Mouse (Mus musculus): Measurements from ENCODE around the gene Shf.

DNA sequence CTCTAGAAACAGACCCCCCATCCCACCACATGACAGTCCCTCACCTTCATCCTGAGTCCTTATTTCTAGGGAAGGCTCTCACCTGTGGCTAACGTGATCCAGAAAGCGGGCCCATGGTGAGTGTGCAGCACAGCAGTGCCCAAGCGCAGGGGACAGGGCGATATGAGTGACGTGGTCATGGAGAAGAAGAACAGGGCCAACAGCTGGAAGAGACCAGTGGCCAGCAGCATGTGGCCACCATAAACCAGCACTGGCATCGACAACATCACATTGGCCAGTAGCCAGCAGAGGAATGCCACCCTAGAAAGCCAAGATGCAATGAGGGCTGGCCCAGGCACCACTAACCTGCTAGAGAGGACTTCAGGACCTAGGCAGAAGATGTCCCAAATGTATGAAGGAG is 64.4 kb downstream of the Shf start:
- TF ChIP-seq POLR2A (IDR thresholded peaks at IDR 0.05; ENCODE audit: extremely low read depth, insufficient read depth, low read length), result no peak
- no peak for TF ChIP-seq CTCF (IDR thresholded peaks at IDR 0.05; ENCODE audit: low read depth, low read length)
